Mouse (Mus musculus): ENCODE data around the gene Kctd2. TPM values are rescaled to one million over a fixed set of nuclear protein-coding genes. Genes with fewer than 3 reads are reported as not detected.

Kctd2 gene
- polyA plus RNA-seq, 1 experiment from 2014 or later, result 33.0 TPM

Small RNA genes lying within 50 kb of the gene (microRNA-seq; reads per million reads assigned to microRNA genes)
- gene Mir3968, result not detected

Other genes with a start within 250 kb of the Kctd2 start
- 9.0 and 10.4 TPM in 2 replicates for gene Tmem104, start 232.6 kb upstream of the Kctd2 start, polyA plus RNA-seq (2016; fragmentation: Nextera tagmentation; extraction: Ambion mirVana)
- gene Nat9, start 232.3 kb upstream of the Kctd2 start, polyA plus RNA-seq (2016; fragmentation: Nextera tagmentation; extraction: Ambion mirVana), result 19.1 and 21.1 TPM in 2 replicates
- 0.21 and 0.57 TPM in 2 replicates for gene Grin2c, start 152.9 kb upstream of the Kctd2 start, polyA plus RNA-seq (2016; fragmentation: Nextera tagmentation; extraction: Ambion mirVana)
- 15.4 and 18.0 TPM in 2 replicates for gene Fdxr, start 143.1 kb upstream of the Kctd2 start, polyA plus RNA-seq (2016; fragmentation: Nextera tagmentation; extraction: Ambion mirVana)
- 0.13 and 0.25 TPM in 2 replicates for gene Fads6, start 122.5 kb upstream of the Kctd2 start, polyA plus RNA-seq (2016; fragmentation: Nextera tagmentation; extraction: Ambion mirVana)
- gene Otop2, start 113.0 kb upstream of the Kctd2 start, polyA plus RNA-seq (2016; fragmentation: Nextera tagmentation; extraction: Ambion mirVana), result not detected in 2 replicates
- gene Ush1g, start 98.1 kb upstream of the Kctd2 start, polyA plus RNA-seq (2016; fragmentation: Nextera tagmentation; extraction: Ambion mirVana), result not detected in 2 replicates
- 0.13 and 0.17 TPM in 2 replicates for gene Otop3, start 85.4 kb upstream of the Kctd2 start, polyA plus RNA-seq (2016; fragmentation: Nextera tagmentation; extraction: Ambion mirVana)
- 26.5 and 28.0 TPM in 2 replicates for gene Hid1, start 52.4 kb upstream of the Kctd2 start, polyA plus RNA-seq (2016; fragmentation: Nextera tagmentation; extraction: Ambion mirVana)
- 27.6 and 28.8 TPM in 2 replicates for gene Cdr2l, start 38.2 kb upstream of the Kctd2 start, polyA plus RNA-seq (2016; fragmentation: Nextera tagmentation; extraction: Ambion mirVana)
- gene Mrpl58, start 16.4 kb upstream of the Kctd2 start, polyA plus RNA-seq (2016; fragmentation: Nextera tagmentation; extraction: Ambion mirVana), result 180 and 190 TPM in 2 replicates
- gene Atp5h, start 166 bp upstream of the Kctd2 start, polyA plus RNA-seq (2016; fragmentation: Nextera tagmentation; extraction: Ambion mirVana), result 810 and 835 TPM in 2 replicates
- gene Trim80, start 20.4 kb downstream of the Kctd2 start, polyA plus RNA-seq (2016; fragmentation: Nextera tagmentation; extraction: Ambion mirVana), result 0.20 TPM in 1 of 2 replicates, not detected in the other
- gene Slc16a5, start 42.3 kb downstream of the Kctd2 start, polyA plus RNA-seq (2016; fragmentation: Nextera tagmentation; extraction: Ambion mirVana), result not detected in 2 replicates
- 10.2 and 15.2 TPM in 2 replicates for gene Armc7, start 55.5 kb downstream of the Kctd2 start, polyA plus RNA-seq (2016; fragmentation: Nextera tagmentation; extraction: Ambion mirVana)
- gene Nt5c, start 71.7 kb downstream of the Kctd2 start, polyA plus RNA-seq (2016; fragmentation: Nextera tagmentation; extraction: Ambion mirVana), result 81.5 and 86.5 TPM in 2 replicates
- gene Jpt1, start 94.3 kb downstream of the Kctd2 start, polyA plus RNA-seq (2016; fragmentation: Nextera tagmentation; extraction: Ambion mirVana), result 953 and 959 TPM in 2 replicates
- gene Sumo2, start 116.1 kb downstream of the Kctd2 start, polyA plus RNA-seq (2016; fragmentation: Nextera tagmentation; extraction: Ambion mirVana), result 1,185 and 1,202 TPM in 2 replicates
- 139 and 144 TPM in 2 replicates for gene Nup85, start 144.3 kb downstream of the Kctd2 start, polyA plus RNA-seq (2016; fragmentation: Nextera tagmentation; extraction: Ambion mirVana)
- gene Mrps7, start 183.8 kb downstream of the Kctd2 start, polyA plus RNA-seq (2016; fragmentation: Nextera tagmentation; extraction: Ambion mirVana), result 86.0 and 86.6 TPM in 2 replicates
- 30.3 and 33.7 TPM in 2 replicates for gene Gga3, start 183.9 kb downstream of the Kctd2 start, polyA plus RNA-seq (2016; fragmentation: Nextera tagmentation; extraction: Ambion mirVana)
- 12.0 and 12.4 TPM in 2 replicates for gene Mif4gd, start 192.8 kb downstream of the Kctd2 start, polyA plus RNA-seq (2016; fragmentation: Nextera tagmentation; extraction: Ambion mirVana)
- gene Slc25a19, start 208.2 kb downstream of the Kctd2 start, polyA plus RNA-seq (2016; fragmentation: Nextera tagmentation; extraction: Ambion mirVana), result 24.7 and 26.5 TPM in 2 replicates